Mouse (Mus musculus) layer of hippocampus, adult 2 months (tissue): Measurements from ENCODE around the gene Hist1h1d. TPM values are rescaled to one million over a fixed set of nuclear protein-coding genes. Genes with fewer than 3 reads are reported as not detected.
A peak's percentile ranks its signal among the peaks of the same experiment; 100 is the strongest.

Source experiments
- DNase-seq, 2 experiments: peaks; one replicate each; pipeline ENCODE4 v3.0.0; 2022; ENCODE audit warnings: low spot score in 2 of 2
- H3K27ac ChIP-seq: fragments of 200-600 bp; 2 replicates; pipeline ENCODE4 v1.8.1; 2022
- H3K4me3 ChIP-seq: fragments of 200-600 bp; 2 replicates; pipeline ENCODE4 v1.8.1; 2022; ENCODE audit warnings: mild to moderate bottlenecking
- CTCF ChIP-seq: fragments of 200-600 bp; conservative IDR thresholded peaks from 2 replicates; pipeline ENCODE4 v1.8.1; 2022; ENCODE audit warnings: antibody characterized with exemption, mild to moderate bottlenecking, moderate library complexity
- total RNA-seq, 2 experiments: library from RNA; stranded (reverse); gene quantifications; 2 replicates each; pipeline ENCODE4 v1.2.3; 2021

Hist1h1d gene
- total RNA-seq, 2 experiments from 2014 or later: 4.6 to 5.5 TPM

- Histone ChIP-seq H3K4me3 (peak overlapping the region; percentile 58), H3K27ac (peak overlapping the region; percentile 28; the same call in 1 of the 2 replicates)
- no peak for TF ChIP-seq CTCF
- DNase-seq: peak; percentile 80 to 82
Observed at GRCm38 (mm10) chr13:23518885-23519284, 34.2 kb upstream of the Hist1h1d start.

- TF ChIP-seq CTCF: no peak
- Histone ChIP-seq H3K4me3 (peak overlapping the region; percentile 58), H3K27ac (peak overlapping the region; percentile 28; the same call in 1 of the 2 replicates)
- peak; percentile 83 to 86 for DNase-seq
Observed at GRCm38 (mm10) chr13:23519416-23519815, 33.6 kb upstream of the Hist1h1d start.

DNA sequence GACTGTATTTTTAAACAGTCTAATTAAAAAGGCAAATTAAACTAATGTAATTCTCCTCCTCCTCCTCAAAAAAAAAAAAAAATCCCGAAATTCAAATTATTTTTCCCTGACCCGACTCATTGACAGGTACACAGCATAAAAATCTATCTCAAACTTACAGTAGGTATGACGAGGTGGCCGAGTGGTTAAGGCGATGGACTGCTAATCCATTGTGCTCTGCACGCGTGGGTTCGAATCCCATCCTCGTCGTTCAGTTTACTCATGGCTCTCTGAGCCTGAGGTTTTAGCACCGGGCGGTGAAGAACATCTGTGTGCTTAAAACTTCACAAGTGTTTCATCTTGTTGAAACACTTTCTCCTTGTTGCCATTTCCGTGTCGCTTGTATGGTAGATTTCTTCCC lies 31.4 kb upstream of the Hist1h1d start:
- Histone ChIP-seq H3K27ac (no peak overlapping the region), H3K4me3 (peak overlapping the region; percentile 15; the same call in 1 of the 2 replicates)
- TF ChIP-seq CTCF: no peak
- peak; percentile 72 for DNase-seq

DNA sequence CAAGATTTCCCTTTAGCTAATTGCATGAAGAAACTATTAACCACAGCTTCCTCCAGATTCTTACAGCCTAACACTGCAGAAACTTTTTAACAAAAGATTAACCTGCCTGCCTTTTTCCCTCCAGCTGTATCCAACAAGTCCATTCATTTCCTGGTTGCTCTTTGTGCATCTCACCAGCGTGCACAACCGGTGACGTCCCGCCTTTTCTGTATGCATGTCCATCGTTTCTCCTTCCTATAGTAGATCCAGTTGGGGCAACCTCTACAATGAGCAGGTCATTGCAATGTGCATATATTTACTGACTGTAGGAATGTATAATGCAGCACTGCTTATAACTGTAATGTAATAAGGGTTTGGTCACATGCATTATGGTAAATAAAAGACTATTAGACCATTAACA lies 29.1 kb upstream of the Hist1h1d start:
- no peak for TF ChIP-seq CTCF
- DNase-seq: no peak
- no peak overlapping the region for H3K4me3 ChIP-seq
- no peak overlapping the region for H3K27ac ChIP-seq

DNA sequence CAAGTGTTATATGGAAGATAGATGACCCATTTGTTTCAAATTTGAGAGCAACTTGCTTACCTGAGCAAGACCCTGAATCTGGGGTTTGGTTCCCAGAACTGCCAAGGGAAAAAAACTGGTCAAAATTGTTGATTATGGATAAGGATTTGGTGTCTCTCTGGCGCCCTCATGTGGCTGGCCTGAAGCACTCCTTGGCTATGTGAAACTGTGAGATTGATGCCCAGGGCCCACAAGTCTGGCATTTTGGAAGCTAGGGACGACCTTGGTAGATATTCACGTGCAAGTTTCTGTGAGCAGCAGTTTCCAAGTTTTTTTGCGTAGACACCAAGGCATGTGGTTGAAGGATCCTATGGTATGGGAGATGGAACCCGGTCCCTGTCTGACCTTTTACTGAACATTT lies 28.4 kb upstream of the Hist1h1d start:
- peak; percentile 99 for TF ChIP-seq CTCF
- DNase-seq: peak; percentile 73 to 87
- no peak overlapping the region for H3K4me3 ChIP-seq
- H3K27ac ChIP-seq: no peak overlapping the region

- TF ChIP-seq CTCF: no peak
- DNase-seq: no peak
- Histone ChIP-seq H3K27ac (no peak overlapping the region), H3K4me3 (peak overlapping the region; percentile 67)
Observed at GRCm38 (mm10) chr13:23525901-23526300, 27.2 kb upstream of the Hist1h1d start.

GRCm38 (mm10) chr13:23526312-23526711 lies 26.8 kb upstream of the Hist1h1d start:
- Histone ChIP-seq H3K27ac (peak overlapping the region; percentile 64), H3K4me3 (peak overlapping the region; percentile 67)
- DNase-seq: peak; percentile 91 to 97
- no peak for TF ChIP-seq CTCF

- H3K27ac ChIP-seq: no peak overlapping the region
- DNase-seq: no peak
- no peak for TF ChIP-seq CTCF
- no peak overlapping the region for H3K4me3 ChIP-seq
Observed at GRCm38 (mm10) chr13:23529005-23529404, 24.1 kb upstream of the Hist1h1d start.

DNA sequence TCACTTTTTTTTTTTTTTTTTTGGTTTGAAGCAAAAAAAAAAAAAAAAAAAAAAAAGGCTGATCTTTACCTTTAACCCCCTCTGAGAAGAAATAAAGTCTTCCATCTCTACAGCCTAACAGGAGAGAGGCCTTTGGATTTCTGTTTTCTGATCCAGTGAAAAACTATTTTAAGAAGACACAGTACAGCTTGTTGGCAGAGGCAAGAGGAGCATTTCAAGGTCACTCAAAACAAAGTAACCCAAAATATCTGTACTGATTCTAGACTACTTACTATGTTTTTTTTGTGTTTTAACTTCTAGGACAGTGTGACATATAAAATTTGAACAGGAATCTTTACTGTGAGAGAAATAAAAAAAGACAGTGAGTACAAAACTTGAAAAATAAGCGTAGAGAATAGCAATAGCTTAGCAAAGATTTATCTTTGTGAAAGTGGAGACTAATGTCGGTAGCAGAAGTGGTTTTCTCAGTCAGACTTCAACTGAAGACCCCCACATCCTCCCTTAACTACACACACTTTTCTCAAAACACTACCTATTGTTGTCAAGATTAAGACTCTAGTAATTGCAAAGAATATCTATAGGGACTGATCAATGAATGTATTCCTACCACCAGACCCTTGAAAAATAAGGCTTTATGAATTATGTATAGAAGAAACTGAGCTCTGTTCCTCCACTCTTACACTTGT lies 23.4 kb upstream of the Hist1h1d start:
- DNase-seq: no peak
- Histone ChIP-seq H3K27ac (no peak overlapping the region), H3K4me3 (peak overlapping the region; percentile 68)
- TF ChIP-seq CTCF: no peak

- peak overlapping the region; percentile 68 for H3K4me3 ChIP-seq
- TF ChIP-seq CTCF: no peak
- peak overlapping the region; percentile 97 for H3K27ac ChIP-seq
- DNase-seq: peak; percentile 67 to 70
Observed at GRCm38 (mm10) chr13:23530181-23530900, 22.7 kb upstream of the Hist1h1d start.

- peak; percentile 97 for DNase-seq
- Histone ChIP-seq H3K27ac (peak within 1 kb of the TSS; percentile 97), H3K4me3 (peak within 1 kb of the TSS; percentile 68)
- TF ChIP-seq CTCF: no peak
Observed at GRCm38 (mm10) chr13:23530901-23531875, 21.9 kb upstream of the Hist1h1d start, which contains the start of gene Hist1h4h. Gene Hist1h4h (plus strand): TSS chr13:23531050.

GRCm38 (mm10) chr13:23532262-23533075 lies 20.6 kb upstream of the Hist1h1d start:
- Histone ChIP-seq H3K27ac (peak overlapping the region; percentile 97), H3K4me3 (peak overlapping the region; percentile 68)
- no peak for TF ChIP-seq CTCF
- DNase-seq: no peak

- DNase-seq: peak; percentile 67 to 84
- peak within 1 kb of the TSS; percentile 53; the same call in 1 of the 2 replicates for H3K27ac ChIP-seq
Observed at GRCm38 (mm10) chr13:23533560-23534367, 19.3 kb upstream of the Hist1h1d start, which contains the start of gene Hist1h2af. Gene Hist1h2af (plus strand): TSS chr13:23533906.

More at GRCm38 (mm10) chr13:23533560-23534367, 19.3 kb upstream of the Hist1h1d start, which contains the start of gene Hist1h2af:
- peak within 1 kb of the TSS; percentile 68 for H3K4me3 ChIP-seq
